Mouse (Mus musculus): ENCODE data around the gene Abhd17c.
"Not testable (repeated sequence)": the region's sequence is repeated elsewhere in the genome, so short reads cannot be mapped to it uniquely, and the experiment has no call there.

The Abhd17c gene

GRCm38 (mm10) chr7:84151001-84151959 is at the start of gene Abhd17c:
TSS of gene Abhd17c (minus strand) at chr7:84151893.
- POLR2A ChIA-PET, result interaction anchor here (0.5 to 2.5 kb wide), 47 partner anchors 9 to 1366 kb away, joined by 3 to 15 read pairs (median 4); partner anchors contain the start of genes Mesd (in 3 of the 4), Tlnrd1 (in 2 of the 4), Cemip (in 1 of the 4) and Stard5 (in 1 of the 4)
- CTCF ChIA-PET, result interaction anchor here in 3 of 4 experiments (0.5 to 2.2 kb wide), 6 partner anchors 18 to 205 kb away, joined by 3 to 13 read pairs (median 4); no protein-coding TSS in a partner anchor

GRCm38 (mm10) chr7:84197208-84197860 is 45.6 kb upstream of the Abhd17c start:
- CTCF ChIA-PET, result interaction anchor here in 1 of 4 experiments (1.1 kb wide), 1 partner anchor 111 kb away, joined by 3 read pairs; no protein-coding TSS in a partner anchor
- POLR2A ChIA-PET, result interaction anchor here in 1 of 4 experiments (0.6 to 1.0 kb wide), 3 partner anchors 13 to 150 kb away, joined by 3 read pairs; no protein-coding TSS in a partner anchor

- CTCF ChIA-PET, result interaction anchor here in 1 of 4 experiments (1.1 kb wide), 1 partner anchor 109 kb away, joined by 3 read pairs; no protein-coding TSS in a partner anchor
- POLR2A ChIA-PET, result interaction anchor here in 1 of 4 experiments (1.0 kb wide), 1 partner anchor 14 kb away, joined by 3 read pairs; no protein-coding TSS in a partner anchor
Measured at GRCm38 (mm10) chr7:84196221-84196620, 44.5 kb upstream of the Abhd17c start.

GRCm38 (mm10) chr7:84192256-84192655 is 40.6 kb upstream of the Abhd17c start:
- CTCF ChIA-PET, result no interaction called here
- POLR2A ChIA-PET, result no interaction called here

- CTCF ChIA-PET, result no interaction called here
- POLR2A ChIA-PET, result no interaction called here
Measured at GRCm38 (mm10) chr7:84191476-84191875, 39.8 kb upstream of the Abhd17c start.

- CTCF ChIA-PET, result no interaction called here
- POLR2A ChIA-PET, result interaction anchor here in 1 of 4 experiments (1.2 to 1.4 kb wide), 2 partner anchors 60 to 84 kb away, joined by 3 to 4 read pairs; no protein-coding TSS in a partner anchor
Measured at GRCm38 (mm10) chr7:84188196-84188595, 36.5 kb upstream of the Abhd17c start.

- CTCF ChIA-PET, result no interaction called here
- POLR2A ChIA-PET, result no interaction called here
Measured at GRCm38 (mm10) chr7:84185196-84185595, 33.5 kb upstream of the Abhd17c start.

GRCm38 (mm10) chr7:84184703-84185102 is 33.0 kb upstream of the Abhd17c start:
- POLR2A ChIA-PET, result no interaction called here
- CTCF ChIA-PET, result no interaction called here

- CTCF ChIA-PET, POLR2A ChIA-PET: not testable (repeated sequence)
Measured at GRCm38 (mm10) chr7:84178809-84179208, 27.1 kb upstream of the Abhd17c start.

- ChIA-PET CTCF (interaction anchor here in 1 of 4 experiments (1.7 kb wide), 1 partner anchor 98 kb away, joined by 5 read pairs; no protein-coding TSS in a partner anchor), POLR2A (interaction anchor here in 1 of 4 experiments (0.6 kb wide), 1 partner anchor 202 kb away, joined by 3 read pairs; no protein-coding TSS in a partner anchor)
Measured at GRCm38 (mm10) chr7:84174655-84175448, 23.2 kb upstream of the Abhd17c start.

- POLR2A ChIA-PET, result no interaction called here
- CTCF ChIA-PET, result interaction anchor here in 1 of 4 experiments (1.7 kb wide), 1 partner anchor 99 kb away, joined by 5 read pairs; no protein-coding TSS in a partner anchor
Measured at GRCm38 (mm10) chr7:84173394-84173793, 21.7 kb upstream of the Abhd17c start.

GRCm38 (mm10) chr7:84171177-84171787 is 19.6 kb upstream of the Abhd17c start:
- CTCF ChIA-PET, result no interaction called here
- POLR2A ChIA-PET, result no interaction called here

GRCm38 (mm10) chr7:84168355-84168754 is 16.7 kb upstream of the Abhd17c start:
- CTCF ChIA-PET, result no interaction called here
- POLR2A ChIA-PET, result no interaction called here

GRCm38 (mm10) chr7:84166721-84167419 is 15.2 kb upstream of the Abhd17c start:
- ChIA-PET POLR2A (interaction anchor here in 1 of 4 experiments (0.6 to 0.7 kb wide), 2 partner anchors 254 to 492 kb away, joined by 3 to 8 read pairs; no protein-coding TSS in a partner anchor), CTCF (interaction anchor here in 1 of 4 experiments (0.7 kb wide), 1 partner anchor 81 kb away, joined by 3 read pairs; no protein-coding TSS in a partner anchor)

- ChIA-PET POLR2A (interaction anchor here in 1 of 4 experiments (0.7 kb wide), 1 partner anchor 9 kb away, joined by 4 read pairs; no protein-coding TSS in a partner anchor), CTCF (no interaction called here)
Measured at GRCm38 (mm10) chr7:84166007-84166406, 14.3 kb upstream of the Abhd17c start.

GRCm38 (mm10) chr7:84165288-84165687 is 13.6 kb upstream of the Abhd17c start:
- CTCF ChIA-PET, result no interaction called here
- POLR2A ChIA-PET, result interaction anchor here in 1 of 4 experiments (0.7 kb wide), 1 partner anchor 8 kb away, joined by 4 read pairs; no protein-coding TSS in a partner anchor

GRCm38 (mm10) chr7:84164880-84165279 is 13.2 kb upstream of the Abhd17c start:
- ChIA-PET POLR2A (interaction anchor here in 1 of 4 experiments (1.2 kb wide), 1 partner anchor 11 kb away, joined by 3 read pairs; no protein-coding TSS in a partner anchor), CTCF (no interaction called here)
